Mouse (Mus musculus): Measurements from ENCODE around the gene Zgpat. TPM values are rescaled to one million over a fixed set of nuclear protein-coding genes. Genes with fewer than 3 reads are reported as not detected.

Gene Zgpat
- 48.8 and 55.8 TPM in 2 replicates for total RNA-seq (2017)

DNA sequence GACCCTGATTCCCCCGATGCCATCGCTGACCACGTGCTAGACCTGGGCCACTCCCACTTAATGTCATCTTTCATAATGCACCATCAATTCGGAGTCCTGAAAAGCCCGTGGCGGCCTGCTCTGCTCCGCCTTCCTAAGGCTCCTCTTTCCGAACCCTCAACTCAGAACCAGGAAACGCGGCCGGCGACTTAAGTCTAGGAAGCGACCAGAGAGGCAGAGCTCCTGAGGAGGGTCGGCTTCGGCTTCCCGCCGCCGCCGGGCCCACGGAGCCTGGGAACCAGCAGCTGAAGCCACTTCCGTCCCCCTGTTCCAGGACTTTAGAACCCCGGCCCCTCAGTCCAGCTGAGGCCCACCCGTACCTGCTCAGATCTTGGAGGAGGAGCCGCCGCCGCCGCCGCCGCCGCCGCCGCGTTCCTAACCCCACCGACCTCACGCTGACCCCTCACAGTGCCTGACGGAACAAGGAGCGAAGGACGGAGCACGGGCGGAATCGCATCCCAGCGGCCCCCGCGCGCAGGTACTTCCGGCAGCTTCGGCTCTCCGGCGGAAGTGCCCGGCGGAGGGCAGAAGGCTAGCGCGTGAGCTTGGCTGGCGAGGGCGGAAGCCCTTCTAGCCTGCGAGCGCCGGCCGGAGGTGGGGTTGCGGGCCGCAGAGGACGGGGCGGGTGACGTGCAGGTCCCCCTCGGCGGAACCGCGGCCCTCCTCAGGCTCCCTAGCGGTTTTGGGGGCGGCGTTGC lies at the start of gene Zgpat, which contains the start of gene Arfrp1:
Gene Zgpat (plus strand): TSS at position 69 of the 737 bp plus-strand sequence.
Gene Arfrp1 (minus strand): TSS at position 545 of the 737 bp plus-strand sequence.
- ATAC-seq (replicated peaks in 1 of 2; ENCODE audit: insufficient read depth in 1 of 2, low FRiP score in 2 of 2, low TSS enrichment in 1 of 2, low read depth in 1 of 2, poor library complexity in 2 of 2, severe bottlenecking in 2 of 2) = peak; percentile 83 to 91

DNA sequence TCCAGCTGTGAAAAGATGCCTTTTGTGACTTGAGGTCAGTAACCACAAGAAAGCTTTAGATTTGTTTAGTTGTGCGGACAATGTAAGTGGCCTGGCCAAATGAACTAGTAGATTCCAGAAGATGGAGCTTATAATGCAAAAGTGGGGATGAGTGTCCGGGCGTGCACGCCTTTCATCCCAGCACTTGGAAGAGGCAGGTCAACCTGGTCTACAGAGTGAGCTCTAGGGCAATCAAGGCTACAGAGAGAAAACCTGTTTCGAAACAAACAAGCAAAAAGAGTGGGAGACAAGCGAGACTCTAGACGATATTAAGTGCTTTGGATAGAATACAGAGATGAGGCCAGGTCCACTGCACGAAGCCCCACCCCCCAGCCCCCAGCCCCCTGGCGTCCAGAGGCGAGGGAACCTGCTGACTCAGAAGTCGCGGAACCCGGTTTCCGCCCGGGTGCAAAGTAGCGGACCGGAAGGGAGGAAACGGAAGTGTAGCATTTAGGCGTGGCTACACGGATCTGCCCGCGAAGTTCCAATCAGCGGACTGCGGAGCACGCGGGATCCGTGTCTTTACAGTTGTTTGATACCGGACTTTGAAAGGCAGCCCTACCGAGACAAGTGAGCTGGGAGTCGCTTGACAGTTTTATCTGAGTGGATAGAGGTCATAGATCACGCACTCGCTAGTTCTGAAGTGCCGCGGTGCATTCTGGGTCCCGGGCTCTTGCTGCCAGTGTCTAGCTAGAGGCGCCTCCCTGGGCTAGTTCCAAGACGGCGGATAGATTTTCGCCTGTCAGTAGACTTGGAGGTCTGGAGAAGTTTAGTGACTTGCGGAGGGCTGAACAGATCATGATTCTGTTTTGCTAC lies 45.3 kb upstream of the Zgpat start, which contains the start of gene Rtel1:
Gene Rtel1 (plus strand): TSS at position 492 of the 855 bp plus-strand sequence.
- peak; percentile 94 to 98 for ATAC-seq (replicated peaks in 1 of 2; ENCODE audit: insufficient read depth in 1 of 2, low FRiP score in 2 of 2, low TSS enrichment in 1 of 2, low read depth in 1 of 2, poor library complexity in 2 of 2, severe bottlenecking in 2 of 2)

DNA sequence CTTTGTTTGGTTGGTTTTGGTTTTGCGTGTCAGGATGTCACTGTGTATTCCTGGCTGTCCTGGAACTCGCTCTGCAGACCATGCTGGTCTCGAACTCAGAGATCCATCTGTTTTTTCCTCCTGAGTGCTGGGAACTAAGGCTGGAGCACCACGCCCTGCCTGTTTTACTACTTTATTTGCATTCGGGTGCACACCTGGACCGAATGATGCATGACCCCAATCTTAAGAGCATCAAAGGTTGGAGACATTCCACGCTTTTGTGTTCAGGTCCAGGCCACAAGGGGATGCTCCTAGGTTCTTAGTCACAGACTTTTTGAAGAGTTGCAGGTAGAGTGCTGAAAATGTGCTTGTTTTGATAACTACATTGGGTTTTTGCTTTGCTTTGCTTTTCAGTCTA lies 44.6 kb upstream of the Zgpat start:
- ATAC-seq (replicated peaks in 1 of 2; ENCODE audit: insufficient read depth in 1 of 2, low FRiP score in 2 of 2, low TSS enrichment in 1 of 2, low read depth in 1 of 2, poor library complexity in 2 of 2, severe bottlenecking in 2 of 2) = no peak

DNA sequence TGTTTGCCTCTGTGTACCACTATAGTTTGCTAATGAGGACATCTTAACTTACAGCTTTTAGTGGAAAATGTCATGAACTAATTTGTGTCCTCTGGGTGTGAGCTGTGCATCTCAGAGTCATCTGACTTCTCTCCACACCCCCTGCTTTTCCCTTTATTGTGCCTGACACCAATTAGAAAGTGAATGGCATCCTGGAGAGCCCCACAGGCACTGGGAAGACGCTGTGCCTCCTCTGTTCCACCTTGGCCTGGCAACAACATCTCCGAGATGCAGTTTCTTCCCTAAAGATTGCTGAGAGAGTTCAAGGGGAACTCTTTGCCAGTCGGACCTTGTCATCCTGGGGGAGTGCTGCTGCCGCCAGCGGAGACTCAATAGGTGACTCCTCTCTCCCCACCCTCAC lies 42.6 kb upstream of the Zgpat start:
- ATAC-seq (replicated peaks in 1 of 2; ENCODE audit: insufficient read depth in 1 of 2, low FRiP score in 2 of 2, low TSS enrichment in 1 of 2, low read depth in 1 of 2, poor library complexity in 2 of 2, severe bottlenecking in 2 of 2) = no peak

DNA sequence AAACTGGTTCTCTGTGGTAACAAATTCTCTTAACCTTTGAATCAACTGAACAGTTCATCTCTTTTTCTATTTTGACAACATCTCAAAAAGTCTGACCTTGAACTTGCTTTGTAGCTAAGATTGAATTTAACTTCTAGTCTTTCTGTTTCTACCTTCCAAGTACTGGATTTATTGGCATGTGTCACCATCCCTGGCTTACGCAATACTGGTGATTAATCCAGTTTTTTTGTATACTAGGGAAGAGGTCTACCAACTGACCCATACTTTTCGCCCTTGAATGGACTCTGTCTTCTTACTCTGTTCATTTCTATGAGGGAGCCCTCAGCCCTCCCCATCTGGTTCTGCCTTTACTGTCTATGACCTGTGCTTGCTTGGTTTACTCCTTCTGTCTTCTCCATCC lies 38.6 kb upstream of the Zgpat start:
- no peak for ATAC-seq (replicated peaks in 1 of 2; ENCODE audit: insufficient read depth in 1 of 2, low FRiP score in 2 of 2, low TSS enrichment in 1 of 2, low read depth in 1 of 2, poor library complexity in 2 of 2, severe bottlenecking in 2 of 2)

DNA sequence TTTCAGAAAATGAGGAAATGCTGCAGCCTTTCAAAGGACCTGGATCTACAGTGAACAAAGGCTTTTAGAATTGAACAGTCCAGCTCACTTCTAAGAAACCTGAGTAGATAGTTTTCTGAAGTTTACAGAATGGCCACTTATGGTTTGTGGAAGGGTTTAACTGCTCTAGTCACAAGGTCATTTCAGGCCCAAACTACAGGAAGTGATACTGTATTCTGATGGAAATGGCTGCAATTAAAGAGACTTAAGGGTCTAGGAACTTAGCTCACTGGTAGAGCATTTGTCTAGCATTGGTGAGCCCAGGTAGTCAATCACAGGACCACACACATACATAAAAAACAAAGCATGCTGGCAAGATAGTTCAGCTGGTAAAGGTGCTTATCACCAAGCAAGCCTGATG lies 32.2 kb upstream of the Zgpat start:
- ATAC-seq (replicated peaks in 1 of 2; ENCODE audit: insufficient read depth in 1 of 2, low FRiP score in 2 of 2, low TSS enrichment in 1 of 2, low read depth in 1 of 2, poor library complexity in 2 of 2, severe bottlenecking in 2 of 2) = no peak

DNA sequence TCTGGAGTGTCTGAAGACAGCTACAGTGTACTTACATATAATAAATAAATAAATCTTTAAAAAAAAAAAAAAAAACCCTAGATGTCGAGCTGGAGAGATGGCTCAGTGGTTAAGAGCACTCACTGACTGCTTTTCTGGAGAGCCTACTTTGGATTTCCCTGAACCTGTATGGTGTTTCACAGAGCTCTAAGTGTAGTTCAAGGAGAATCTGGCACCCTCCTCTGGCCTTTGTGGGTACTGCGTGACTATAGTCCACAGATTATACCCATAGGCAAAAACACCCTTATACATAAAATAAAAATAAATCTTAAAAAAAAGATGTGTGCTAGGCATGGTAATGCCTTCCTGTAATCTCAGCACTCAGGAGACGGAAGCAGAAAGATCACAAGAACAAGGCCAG lies 30.7 kb upstream of the Zgpat start:
- peak; percentile 81 to 92 for ATAC-seq (replicated peaks in 1 of 2; ENCODE audit: insufficient read depth in 1 of 2, low FRiP score in 2 of 2, low TSS enrichment in 1 of 2, low read depth in 1 of 2, poor library complexity in 2 of 2, severe bottlenecking in 2 of 2)

DNA sequence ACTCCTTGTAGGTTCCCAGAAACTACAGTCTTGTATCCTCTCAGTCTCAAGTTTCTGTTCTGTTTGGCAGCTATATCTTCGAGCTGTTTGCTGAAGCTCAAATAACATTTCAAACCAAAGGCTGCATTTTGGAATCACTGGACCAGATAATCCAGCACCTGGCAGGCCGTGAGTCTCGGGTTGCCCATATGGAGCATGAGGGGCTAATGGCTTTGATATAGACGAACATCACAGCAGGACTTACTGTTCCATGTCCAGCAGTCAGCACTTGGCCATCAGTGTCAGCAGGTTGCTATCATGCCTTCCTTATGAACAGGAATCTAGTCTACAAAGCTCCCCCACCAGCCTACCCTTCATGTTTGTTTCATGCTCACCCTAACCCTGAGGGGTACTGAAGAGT lies 24.3 kb upstream of the Zgpat start:
- no peak for ATAC-seq (replicated peaks in 1 of 2; ENCODE audit: insufficient read depth in 1 of 2, low FRiP score in 2 of 2, low TSS enrichment in 1 of 2, low read depth in 1 of 2, poor library complexity in 2 of 2, severe bottlenecking in 2 of 2)

DNA sequence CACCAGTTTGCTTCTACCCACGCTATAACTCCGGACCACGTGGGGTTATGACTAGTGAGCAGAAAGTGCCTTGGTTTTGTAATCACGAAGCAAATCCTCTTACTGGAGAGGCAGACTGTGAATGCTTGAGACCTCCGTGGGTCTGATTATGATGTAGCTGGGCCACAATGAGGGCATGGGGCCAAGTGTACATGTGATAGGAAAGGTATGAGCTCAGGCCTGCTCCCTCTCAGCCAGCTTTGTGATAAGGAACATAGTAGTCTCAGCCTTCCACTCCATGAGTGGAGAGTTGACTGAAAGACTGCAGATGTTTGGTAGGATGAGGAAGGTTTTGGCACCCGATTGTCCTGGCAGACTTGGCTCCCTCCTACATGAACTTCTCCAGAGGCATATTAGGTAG lies 22.0 kb upstream of the Zgpat start:
- no peak for ATAC-seq (replicated peaks in 1 of 2; ENCODE audit: insufficient read depth in 1 of 2, low FRiP score in 2 of 2, low TSS enrichment in 1 of 2, low read depth in 1 of 2, poor library complexity in 2 of 2, severe bottlenecking in 2 of 2)

DNA sequence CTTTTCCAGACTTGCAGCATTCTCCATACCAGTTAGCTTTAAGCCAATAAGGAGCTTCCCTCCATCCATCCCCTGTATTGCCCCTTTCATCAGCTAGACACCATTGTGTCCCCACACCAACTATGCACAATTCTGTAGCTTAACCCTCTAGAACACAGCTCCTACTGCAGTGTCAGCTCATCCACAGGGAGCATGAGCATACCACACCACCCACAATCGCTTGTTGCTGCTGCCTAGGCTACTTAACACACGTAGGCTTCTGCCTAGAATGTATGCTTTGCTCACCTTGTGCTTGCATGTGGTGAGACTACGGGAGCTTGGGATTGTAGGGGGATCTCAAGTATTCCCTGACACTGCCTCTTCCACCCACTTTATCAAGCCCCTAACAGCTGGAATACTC lies 7.9 kb upstream of the Zgpat start:
- no peak for ATAC-seq (replicated peaks in 1 of 2; ENCODE audit: insufficient read depth in 1 of 2, low FRiP score in 2 of 2, low TSS enrichment in 1 of 2, low read depth in 1 of 2, poor library complexity in 2 of 2, severe bottlenecking in 2 of 2)

DNA sequence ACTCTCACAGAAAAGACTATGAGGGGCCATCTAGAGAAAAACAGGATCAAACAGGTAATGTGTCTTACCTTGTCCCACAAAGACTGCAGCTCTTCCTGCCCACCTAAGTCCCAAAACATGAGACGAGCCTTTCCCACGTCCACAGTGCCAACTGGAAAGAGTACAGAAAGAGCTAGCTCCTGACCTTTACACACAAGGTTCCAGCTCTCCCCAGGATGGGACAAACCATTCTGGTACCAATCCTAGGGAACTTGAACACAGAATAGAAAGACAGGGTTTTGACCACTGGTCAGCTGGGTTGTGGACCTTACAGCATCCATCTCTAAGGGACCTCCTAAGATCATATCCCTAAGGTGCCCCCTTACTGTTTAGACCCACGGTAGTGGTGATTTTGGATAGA lies 782 bp upstream of the Zgpat start:
- ATAC-seq (replicated peaks in 1 of 2; ENCODE audit: insufficient read depth in 1 of 2, low FRiP score in 2 of 2, low TSS enrichment in 1 of 2, low read depth in 1 of 2, poor library complexity in 2 of 2, severe bottlenecking in 2 of 2) = no peak

DNA sequence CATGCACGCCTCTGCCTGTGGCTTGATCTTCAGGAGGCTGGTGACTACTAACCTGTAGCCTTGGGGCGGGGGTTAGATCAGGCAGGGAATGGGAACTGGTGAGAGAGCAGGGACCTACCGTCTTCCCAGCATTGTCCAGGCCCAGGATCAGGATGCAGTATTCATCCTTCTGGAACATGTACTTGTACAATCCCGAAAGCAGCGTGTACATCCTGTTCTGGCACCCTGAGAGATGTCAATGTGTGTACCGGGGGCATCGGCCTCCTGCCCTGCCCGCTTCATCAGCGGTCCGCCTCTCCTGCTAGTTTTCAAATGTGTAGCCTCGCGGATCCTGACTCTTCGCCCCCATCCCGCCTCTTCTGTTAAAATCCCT lies 255 bp upstream of the Zgpat start:
- no peak for ATAC-seq (replicated peaks in 1 of 2; ENCODE audit: insufficient read depth in 1 of 2, low FRiP score in 2 of 2, low TSS enrichment in 1 of 2, low read depth in 1 of 2, poor library complexity in 2 of 2, severe bottlenecking in 2 of 2)

DNA sequence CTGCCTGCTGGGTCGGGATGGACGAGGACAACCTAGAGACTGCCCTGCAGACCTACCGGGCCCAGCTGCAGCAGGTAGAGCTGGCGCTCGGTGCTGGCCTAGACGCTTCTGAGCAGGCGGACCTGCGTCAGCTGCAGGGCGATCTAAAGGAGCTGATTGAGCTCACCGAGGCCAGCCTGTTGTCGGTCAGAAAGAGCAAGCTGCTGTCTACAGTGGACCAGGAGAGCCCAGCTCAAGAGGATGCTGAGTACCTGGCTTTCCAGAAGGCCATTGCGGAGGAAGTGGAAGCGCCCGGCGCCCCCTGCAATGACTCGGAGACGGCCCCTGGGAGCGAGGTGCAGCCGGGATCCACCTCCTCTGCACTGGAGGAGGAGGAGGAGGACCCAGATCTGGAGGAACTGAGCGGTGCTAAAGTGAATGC lies 937 bp downstream of the Zgpat start:
- peak; percentile 38 to 39 for ATAC-seq (replicated peaks in 1 of 2; ENCODE audit: insufficient read depth in 1 of 2, low FRiP score in 2 of 2, low TSS enrichment in 1 of 2, low read depth in 1 of 2, poor library complexity in 2 of 2, severe bottlenecking in 2 of 2)

DNA sequence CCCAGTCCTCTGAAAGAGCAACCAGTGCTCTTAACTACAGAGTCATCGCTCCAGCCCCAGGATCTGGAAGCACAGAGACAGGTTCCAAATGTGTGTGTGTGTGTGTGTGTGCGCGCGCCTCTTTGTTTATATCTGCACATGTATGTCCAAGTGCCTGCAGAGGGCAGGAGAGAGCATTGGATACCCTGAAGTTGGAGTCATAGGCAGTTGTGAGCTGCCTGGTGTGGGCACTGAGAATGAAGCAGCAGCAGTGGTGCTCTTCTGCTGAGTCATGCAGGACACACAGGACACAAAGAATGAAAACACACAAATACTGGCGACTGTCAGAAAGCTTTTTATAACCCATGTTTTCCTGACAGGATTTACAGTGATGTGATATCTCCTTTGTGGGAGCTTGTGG lies 5.3 kb downstream of the Zgpat start:
- ATAC-seq (replicated peaks in 1 of 2; ENCODE audit: insufficient read depth in 1 of 2, low FRiP score in 2 of 2, low TSS enrichment in 1 of 2, low read depth in 1 of 2, poor library complexity in 2 of 2, severe bottlenecking in 2 of 2) = no peak

DNA sequence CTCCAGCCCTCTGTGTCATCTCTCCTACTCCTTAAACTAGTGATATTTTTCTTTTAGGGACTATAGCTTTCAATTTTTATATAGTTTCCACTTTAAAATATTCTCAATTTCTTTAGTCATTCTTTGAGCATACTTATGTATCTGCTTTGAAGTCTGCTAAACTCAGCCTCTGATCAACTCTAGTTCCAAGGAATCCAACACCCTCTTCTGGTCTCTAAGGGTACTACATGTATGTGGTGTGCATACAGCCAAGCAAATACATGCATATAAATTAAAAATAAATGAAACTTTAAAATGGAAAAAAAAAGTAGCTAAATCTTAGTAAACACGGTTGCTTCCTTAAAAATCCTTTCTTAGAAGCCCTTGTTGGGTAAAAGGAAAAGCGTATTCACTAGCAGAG lies 11.1 kb downstream of the Zgpat start:
- 0 out of 4 replicates have a peak, but pooled peaks of 1 of the 2 experiments have one; percentile 43 for ATAC-seq (replicated peaks in 1 of 2; ENCODE audit: insufficient read depth in 1 of 2, low FRiP score in 2 of 2, low TSS enrichment in 1 of 2, low read depth in 1 of 2, poor library complexity in 2 of 2, severe bottlenecking in 2 of 2)

DNA sequence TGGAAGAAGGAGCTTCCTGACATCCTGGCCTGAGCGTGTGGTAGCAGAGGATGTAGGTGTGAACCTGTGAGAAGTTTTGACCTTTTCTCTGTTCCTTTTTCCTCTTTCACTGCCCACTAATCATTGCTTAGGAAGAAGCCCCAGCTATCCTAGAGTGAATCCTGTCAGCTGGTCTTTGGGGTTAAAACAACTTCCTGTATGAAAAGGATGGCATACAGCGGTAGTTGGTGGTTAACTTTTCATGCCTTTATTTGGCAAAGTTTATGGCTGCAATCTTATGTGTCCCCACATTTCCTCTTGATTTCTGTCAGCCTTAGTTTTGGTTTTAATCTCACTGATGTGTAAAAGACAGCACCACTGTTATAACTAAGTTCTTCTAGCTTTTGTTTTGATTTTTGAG lies 12.5 kb downstream of the Zgpat start:
- peak; percentile 39 to 54; a peak in 2 of 4 replicates for ATAC-seq (replicated peaks in 1 of 2; ENCODE audit: insufficient read depth in 1 of 2, low FRiP score in 2 of 2, low TSS enrichment in 1 of 2, low read depth in 1 of 2, poor library complexity in 2 of 2, severe bottlenecking in 2 of 2)

DNA sequence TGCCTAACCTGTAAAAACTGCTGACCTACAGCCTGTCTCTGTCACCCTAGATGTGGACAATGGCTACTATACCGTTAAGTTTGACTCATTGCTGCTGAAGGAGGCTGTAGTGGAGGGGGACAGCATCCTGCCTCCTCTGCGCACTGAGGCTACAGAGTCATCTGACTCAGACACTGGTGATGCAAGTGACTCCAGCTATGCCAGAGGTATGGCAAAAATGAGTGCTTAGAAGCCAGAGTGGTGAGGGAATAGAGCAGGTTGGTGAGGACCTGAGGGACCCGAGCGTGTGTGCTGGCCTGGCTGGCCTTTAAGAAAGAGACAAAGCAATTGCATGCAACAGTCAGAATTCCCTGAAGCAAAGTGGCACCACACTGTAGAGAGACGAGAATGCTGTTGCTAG lies 14.0 kb downstream of the Zgpat start:
- ATAC-seq (replicated peaks in 1 of 2; ENCODE audit: insufficient read depth in 1 of 2, low FRiP score in 2 of 2, low TSS enrichment in 1 of 2, low read depth in 1 of 2, poor library complexity in 2 of 2, severe bottlenecking in 2 of 2) = no peak

DNA sequence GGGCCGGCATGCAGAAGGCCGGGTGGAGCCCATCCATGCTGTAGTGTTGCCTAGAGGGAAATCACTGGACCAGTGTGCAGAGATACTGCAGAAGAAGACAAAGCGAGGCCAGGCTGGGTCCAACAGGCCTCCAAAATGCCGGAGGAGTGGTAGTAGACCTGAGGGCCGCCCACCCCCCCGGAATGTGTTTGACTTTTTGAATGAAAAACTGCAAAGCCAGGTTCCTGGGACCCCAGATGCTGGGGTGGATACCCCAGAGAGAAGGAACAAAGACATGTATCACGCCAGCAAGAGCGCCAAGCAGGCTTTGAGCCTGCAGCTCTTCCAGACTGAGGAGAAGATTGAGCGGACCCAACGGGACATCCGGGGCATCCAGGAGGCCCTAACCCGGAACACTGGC lies 15.1 kb downstream of the Zgpat start, which contains the start of gene Lime1:
Gene Lime1 (plus strand): TSS at position 301 of the 400 bp plus-strand sequence.
- ATAC-seq (replicated peaks in 1 of 2; ENCODE audit: insufficient read depth in 1 of 2, low FRiP score in 2 of 2, low TSS enrichment in 1 of 2, low read depth in 1 of 2, poor library complexity in 2 of 2, severe bottlenecking in 2 of 2) = no peak

Measured in hematopoietic stem cell, adult 5-6 weeks (primary cell).